Mouse (Mus musculus) liver, embryonic 11.5 days (tissue): ENCODE results near the gene Gm10234. TPM values are rescaled to one million over a fixed set of nuclear protein-coding genes. Genes with fewer than 3 reads are reported as not detected.

Experiments
- ATAC-seq: fragments of 200-750 bp; cut with Nextera tagmentation; replicated peaks from 2 replicates; pipeline ENCODE4 v1.8.0; 2017; ENCODE audit warnings: moderate number of reproducible peaks, mild to moderate bottlenecking, moderate TSS enrichment, moderate library complexity; ENCODE audit not compliant: low FRiP score
- DNase-seq: peaks from one replicate; pipeline ENCODE4 v3.0.0-alpha.2; 2017; ENCODE audit warnings: low spot score
- H3K27ac ChIP-seq: fragments of 300-500 bp; sonication (generic); 2 replicates; pipeline ENCODE4 v1.5.1; 2014; ENCODE audit warnings: mild to moderate bottlenecking, low read depth, low read length, control low read depth
- H3K27me3 ChIP-seq: fragments of 300-500 bp; sonication (generic); replicated peaks from 2 replicates; pipeline ENCODE4 v1.6.1; 2014; ENCODE audit warnings: low read length, mixed read lengths; ENCODE audit not compliant: control insufficient read depth, insufficient read depth
- H3K36me3 ChIP-seq: fragments of 300-500 bp; sonication (generic); 2 replicates; pipeline ENCODE4 v1.6.1; 2014; ENCODE audit warnings: mild to moderate bottlenecking, low read length, moderate library complexity, mixed read lengths; ENCODE audit not compliant: control insufficient read depth, insufficient read depth
- H3K4me1 ChIP-seq: fragments of 300-500 bp; sonication (generic); replicated peaks from 2 replicates; pipeline ENCODE4 v1.6.1; 2014; ENCODE audit warnings: low read length, mixed read lengths; ENCODE audit not compliant: control insufficient read depth, insufficient read depth
- H3K4me2 ChIP-seq: fragments of 300-500 bp; sonication (generic); 2 replicates; pipeline ENCODE4 v1.6.1; 2014; ENCODE audit warnings: mild to moderate bottlenecking, control low read depth, moderate library complexity
- H3K4me3 ChIP-seq: fragments of 300-500 bp; sonication (generic); 2 replicates; pipeline ENCODE4 v1.5.1; 2014; ENCODE audit warnings: low read depth, low read length, control low read depth
- H3K9ac ChIP-seq: fragments of 300-500 bp; sonication (generic); 2 replicates; pipeline ENCODE4 v1.6.1; 2014; ENCODE audit warnings: low read depth, low read length, control low read depth
- H3K9me3 ChIP-seq: fragments of 300-500 bp; sonication (generic); 2 replicates; pipeline ENCODE4 v1.6.1; 2016; ENCODE audit warnings: low read length, inconsistent platforms, mixed read lengths; ENCODE audit not compliant: control insufficient read depth
- whole genome bisulfite sequencing: fragments of 180-500 bp; shearing (Covaris S2); extraction: QIAGEN DNeasy Blood & Tissue Kit; methylation state at CpG from one replicate; pipeline ENCODE4 v1.1.7; 2014; 5-methylcytosine and 5-hydroxymethylcytosine counted together
- polyA plus RNA-seq: library from polyadenylated mRNA; unstranded; fragments of >200 nt; fragmentation: Nextera tagmentation; extraction: Ambion mirVana; gene quantifications from 2 replicates; pipeline ENCODE4 v1.2.1, GENCODE M21; 2014

The Gm10234 gene
- polyA plus RNA-seq: not detected in 2 replicates

- no peaks in the 10 kb centered on the region for H3K4me1 ChIP-seq
- no peak for ATAC-seq
- no peaks in the 10 kb centered on the region for H3K9me3 ChIP-seq
- no peaks in the 10 kb centered on the region for H3K36me3 ChIP-seq
- H3K27ac ChIP-seq: no peak within 1 kb of the TSS
- H3K27me3 ChIP-seq: no peaks in the 10 kb centered on the region
- no peak within 1 kb of the TSS for H3K4me3 ChIP-seq
- DNase-seq: no peak
- H3K9ac ChIP-seq: no peak within 1 kb of the TSS
- H3K4me2 ChIP-seq: no peak within 1 kb of the TSS
Observed at GRCm38 (mm10) chr6:95321812-95322211, at the start of gene Gm10234. Gene Gm10234 (plus strand): TSS chr6:95322112.

DNA sequence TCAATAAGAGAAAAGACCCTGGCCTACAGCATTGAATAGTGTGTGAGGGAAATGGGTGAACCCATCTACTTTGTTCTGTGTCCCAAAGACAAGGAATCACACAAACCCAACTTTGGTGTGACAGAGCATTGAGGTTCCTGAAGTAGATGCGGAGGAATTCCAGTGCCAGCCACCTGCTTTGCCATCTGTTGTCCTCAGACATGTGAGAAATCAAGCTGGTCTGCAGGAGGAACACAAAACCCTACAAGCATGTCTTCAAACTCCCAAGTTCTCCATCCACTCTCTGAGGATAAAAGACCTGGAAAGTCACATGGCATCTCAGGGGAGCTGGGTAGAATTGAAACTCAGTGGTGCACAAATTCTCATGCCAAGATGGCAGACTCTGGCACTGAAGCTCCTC lies 44.3 kb upstream of the Gm10234 start:
- Histone ChIP-seq H3K9ac (no peak overlapping the region), H3K27me3 (no peaks in the 10 kb centered on the region), H3K4me2 (no peak overlapping the region), H3K27ac (no peak overlapping the region), H3K4me1 (no peaks in the 10 kb centered on the region), H3K9me3 (no peaks in the 10 kb centered on the region), H3K4me3 (no peak overlapping the region), H3K36me3 (no peaks in the 10 kb centered on the region)
- ATAC-seq (no peak), DNase-seq (no peak)
- WGBS: 83% methylated on average over 1 of the region's 1 CpGs

GRCm38 (mm10) chr6:95296025-95296424 lies 25.9 kb upstream of the Gm10234 start:
- Histone ChIP-seq H3K4me1 (no peaks in the 10 kb centered on the region), H3K4me2 (no peak overlapping the region), H3K4me3 (no peak overlapping the region), H3K9ac (no peak overlapping the region), H3K36me3 (no peaks in the 10 kb centered on the region), H3K9me3 (no peaks in the 10 kb centered on the region), H3K27ac (no peak overlapping the region), H3K27me3 (no peaks in the 10 kb centered on the region)
- no peak for ATAC-seq
- WGBS: 70% methylated on average over 4 of the region's 4 CpGs
- no peak for DNase-seq

DNA sequence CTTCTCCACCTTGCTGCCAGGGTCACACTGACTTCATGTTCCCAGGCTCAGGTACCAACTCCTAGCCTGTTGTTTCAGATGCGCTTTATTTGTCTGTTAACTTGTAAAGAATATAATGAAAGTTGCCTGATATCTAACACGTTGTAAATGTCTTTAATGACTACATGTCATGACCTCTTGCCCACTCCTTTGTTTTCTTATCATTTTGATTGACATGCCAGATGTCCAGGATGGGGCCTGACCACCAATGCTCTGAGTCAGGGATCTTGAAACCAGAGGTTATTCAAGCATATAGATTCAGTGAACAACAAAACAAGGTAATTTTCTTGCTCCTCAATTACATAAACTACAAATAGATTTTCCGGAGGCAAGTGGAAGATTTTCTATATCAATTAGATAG lies 23.5 kb upstream of the Gm10234 start:
- H3K4me1 ChIP-seq: no peaks in the 10 kb centered on the region
- no peaks in the 10 kb centered on the region for H3K36me3 ChIP-seq
- 64% methylated on average over 3 of the region's 3 CpGs for WGBS
- no peak for ATAC-seq
- no peaks in the 10 kb centered on the region for H3K9me3 ChIP-seq
- no peak overlapping the region for H3K27ac ChIP-seq
- no peak overlapping the region for H3K9ac ChIP-seq
- no peak overlapping the region for H3K4me2 ChIP-seq
- H3K27me3 ChIP-seq: no peaks in the 10 kb centered on the region
- no peak overlapping the region for H3K4me3 ChIP-seq
- DNase-seq: no peak

GRCm38 (mm10) chr6:95300658-95301057 lies 21.3 kb upstream of the Gm10234 start:
- Histone ChIP-seq H3K27me3 (no peaks in the 10 kb centered on the region), H3K4me1 (no peaks in the 10 kb centered on the region), H3K36me3 (no peaks in the 10 kb centered on the region), H3K27ac (no peak overlapping the region), H3K4me2 (no peak overlapping the region), H3K9ac (no peak overlapping the region), H3K4me3 (no peak overlapping the region), H3K9me3 (no peaks in the 10 kb centered on the region)
- ATAC-seq (no peak), DNase-seq (no peak)
- WGBS: 53% methylated on average over 2 of the region's 2 CpGs

DNA sequence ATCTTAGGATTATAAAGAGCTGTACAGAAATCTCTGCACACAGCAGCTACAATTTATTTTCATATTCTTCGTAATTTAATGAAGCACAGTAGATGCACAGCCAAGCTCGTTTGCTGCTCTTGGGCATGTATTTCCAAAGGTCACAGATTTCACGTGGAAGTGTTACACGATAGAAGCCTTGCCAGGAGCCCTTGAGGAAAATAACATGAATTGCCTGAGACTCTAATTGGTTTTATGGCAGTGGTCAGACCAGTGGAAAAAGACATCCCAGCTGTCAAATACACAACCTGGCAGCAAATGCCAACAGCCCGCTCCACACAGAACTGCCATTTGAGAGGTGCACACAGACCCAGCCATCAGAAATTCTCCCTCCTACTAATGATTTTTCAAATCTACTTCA lies 9.3 kb downstream of the Gm10234 start:
- Histone ChIP-seq H3K4me1 (no peaks in the 10 kb centered on the region), H3K27me3 (no peaks in the 10 kb centered on the region), H3K4me2 (no peak overlapping the region), H3K36me3 (no peaks in the 10 kb centered on the region), H3K27ac (no peak overlapping the region), H3K9me3 (no peaks in the 10 kb centered on the region), H3K9ac (no peak overlapping the region), H3K4me3 (no peak overlapping the region)
- DNase-seq (no peak), ATAC-seq (no peak)
- 83% methylated on average over 5 of the region's 5 CpGs for WGBS

DNA sequence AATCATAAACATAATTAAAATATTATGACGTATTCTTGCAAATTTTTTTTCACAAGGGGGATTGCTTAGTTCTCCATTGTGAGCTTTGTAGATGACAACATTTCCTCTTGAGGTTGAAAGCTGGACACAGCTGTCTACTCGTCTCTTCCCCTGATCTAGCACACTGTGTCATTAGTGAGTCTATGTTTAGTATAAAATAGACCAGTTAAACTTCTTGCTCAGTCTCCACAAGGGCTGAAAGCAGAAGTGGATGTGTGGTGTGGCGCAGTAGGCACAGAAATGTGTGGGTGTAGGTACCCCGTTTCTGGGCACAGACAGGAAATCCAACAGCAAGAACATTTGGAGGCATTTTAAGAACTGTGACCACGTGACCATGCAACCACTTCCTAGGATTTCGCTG lies 12.9 kb downstream of the Gm10234 start:
- Histone ChIP-seq H3K36me3 (no peaks in the 10 kb centered on the region), H3K4me2 (no peak overlapping the region), H3K9me3 (no peaks in the 10 kb centered on the region), H3K4me1 (no peaks in the 10 kb centered on the region), H3K27me3 (no peaks in the 10 kb centered on the region), H3K27ac (no peak overlapping the region), H3K9ac (no peak overlapping the region), H3K4me3 (no peak overlapping the region)
- WGBS: 56% methylated on average over 6 of the region's 6 CpGs
- ATAC-seq: no peak
- DNase-seq: no peak

GRCm38 (mm10) chr6:95349378-95349777 lies 27.5 kb downstream of the Gm10234 start:
- DNase-seq (no peak), ATAC-seq (no peak)
- Histone ChIP-seq H3K4me2 (no peak overlapping the region), H3K4me1 (no peaks in the 10 kb centered on the region), H3K4me3 (no peak overlapping the region), H3K9me3 (no peaks in the 10 kb centered on the region), H3K27ac (no peak overlapping the region), H3K9ac (no peak overlapping the region), H3K36me3 (no peaks in the 10 kb centered on the region), H3K27me3 (no peaks in the 10 kb centered on the region)

GRCm38 (mm10) chr6:95353043-95353442 lies 31.1 kb downstream of the Gm10234 start:
- no peaks in the 10 kb centered on the region for H3K27me3 ChIP-seq
- 84% methylated on average over 7 of the region's 7 CpGs for WGBS
- ATAC-seq: no peak

More at GRCm38 (mm10) chr6:95353043-95353442, 31.1 kb downstream of the Gm10234 start:
- Histone ChIP-seq H3K4me2 (no peak overlapping the region), H3K4me1 (no peaks in the 10 kb centered on the region), H3K4me3 (no peak overlapping the region), H3K36me3 (no peaks in the 10 kb centered on the region), H3K9me3 (no peaks in the 10 kb centered on the region), H3K27ac (no peak overlapping the region), H3K9ac (no peak overlapping the region)
- no peak for DNase-seq
